ENCODE assay signal across 32 mouse cellular contexts in the genomic region with DNA sequence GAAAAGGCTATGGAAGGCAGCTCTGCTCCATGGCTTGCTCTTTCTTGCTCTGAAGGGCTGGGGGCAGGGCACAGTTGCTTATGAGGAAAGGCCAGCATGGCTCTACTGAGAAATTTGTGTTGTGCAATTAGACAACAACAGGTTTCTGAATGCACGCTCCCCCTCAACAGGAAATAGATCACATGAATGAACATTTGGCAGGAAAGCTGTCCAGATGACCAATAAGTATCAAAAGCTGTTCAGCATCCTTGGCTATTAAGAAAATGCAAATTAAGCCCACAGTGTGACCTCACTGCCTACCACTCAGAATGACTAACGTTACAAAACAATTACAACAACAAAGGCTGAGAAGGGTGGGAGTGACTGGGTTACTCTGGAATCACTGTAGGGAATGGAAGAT.
DNase-seq lines count a peak whose midpoint lies in the region; ATAC-seq and TF ChIP-seq lines count a peak whose summit lies in the region.
"Had no signal": no experiment of that assay in that cellular context is flagged by ENCODE, and none has a peak within 500 bp of the region (broad histone marks: within the 10 kb centered on the region; RNA-seq: fewer than 3 reads in every experiment).

No protein-coding gene starts in this region.

- no peak overlapping the region for H3K9ac ChIP-seq in forebrain, embryonic 15.5 days (replicated peaks)
- H3K9ac ChIP-seq: embryonic facial prominence, embryonic 13.5 days; heart, embryonic 15.5 days; hindbrain, embryonic 13.5 days; kidney, embryonic 15.5 days; limb, embryonic 15.5 days; liver, embryonic 13.5 days; midbrain, embryonic 15.5 days; neural tube, embryonic 13.5 days; stomach, embryonic 15.5 days had no signal

- H3K9me3 ChIP-seq in forebrain, embryonic 15.5 days, result no peaks in the 10 kb centered on the region
- H3K9me3 ChIP-seq: embryonic facial prominence, embryonic 13.5 days; heart, embryonic 10.5 days; heart, embryonic 15.5 days; hindbrain, embryonic 13.5 days; kidney, embryonic 15.5 days; limb, embryonic 10.5 days; limb, embryonic 15.5 days; liver, embryonic 13.5 days; midbrain, embryonic 10.5 days; midbrain, embryonic 15.5 days; neural tube, embryonic 13.5 days; stomach, embryonic 15.5 days had no signal

- intact Hi-C loops in left cerebral cortex, postnatal 4 days (cut with DNase I), result no loop called here

- H3K4me3 ChIP-seq in forebrain, embryonic 15.5 days, result no peak overlapping the region
- H3K4me3 ChIP-seq in lung, adult 2 months (replicated peaks; ENCODE audit: extremely low read depth, low read depth, low read length), result no peak overlapping the region
- H3K4me3 ChIP-seq: embryonic facial prominence, embryonic 13.5 days; heart, embryonic 10.5 days; heart, embryonic 15.5 days; hindbrain, embryonic 13.5 days; kidney, embryonic 15.5 days; limb, embryonic 10.5 days; limb, embryonic 15.5 days; liver, embryonic 13.5 days; midbrain, embryonic 10.5 days; midbrain, embryonic 15.5 days; neural tube, embryonic 13.5 days; stomach, embryonic 15.5 days had no signal

- 0 out of 2 replicates have a peak overlapping the region, but pooled peaks have one; percentile 24 for H3K27ac ChIP-seq in forebrain, embryonic 15.5 days (replicated peaks)
- H3K27ac ChIP-seq: embryonic facial prominence, embryonic 13.5 days; heart, embryonic 10.5 days; heart, embryonic 15.5 days; hindbrain, embryonic 13.5 days; kidney, embryonic 15.5 days; limb, embryonic 10.5 days; limb, embryonic 15.5 days; liver, embryonic 13.5 days; midbrain, embryonic 10.5 days; midbrain, embryonic 15.5 days; neural tube, embryonic 13.5 days; stomach, embryonic 15.5 days had no signal

- ATAC-seq in forebrain, embryonic 15.5 days (replicated peaks), result peak; percentile 78
- ATAC-seq: activated CD4-positive, CD25-positive, alpha-beta regulatory T cell, adult 4 months; midbrain, embryonic 15.5 days had no signal

- no peak for TF ChIP-seq POLR2A in lung, adult 2 months (IDR thresholded peaks at IDR 0.05; ENCODE audit: borderline replicate concordance, extremely low read depth, low read depth, low read length)

- WGBS in forebrain, embryonic 15.5 days, result 9% methylated on average over 2 of the region's 2 CpGs
- 54% methylated on average over 2 of the region's 2 CpGs for WGBS in lung, adult 2 months

- no peaks in the 10 kb centered on the region for H3K27me3 ChIP-seq in forebrain, embryonic 15.5 days
- H3K27me3 ChIP-seq: embryonic facial prominence, embryonic 13.5 days; heart, embryonic 15.5 days; hindbrain, embryonic 13.5 days; kidney, embryonic 15.5 days; limb, embryonic 15.5 days; liver, embryonic 13.5 days; midbrain, embryonic 15.5 days; neural tube, embryonic 13.5 days; stomach, embryonic 15.5 days had no signal

- peaks cover 11% of the 10 kb centered on the region for H3K4me1 ChIP-seq in forebrain, embryonic 15.5 days
- no peaks in the 10 kb centered on the region for H3K4me1 ChIP-seq in lung, adult 2 months (ENCODE audit: control insufficient read depth, insufficient read depth, low read length)
- H3K4me1 ChIP-seq: embryonic facial prominence, embryonic 13.5 days; heart, embryonic 10.5 days; heart, embryonic 15.5 days; limb, embryonic 15.5 days; liver, embryonic 13.5 days; stomach, embryonic 15.5 days had no signal

- no peak for TF ChIP-seq CTCF in lung, adult 2 months (IDR thresholded peaks at IDR 0.05; ENCODE audit: insufficient read depth, low read length)

- H3K4me2 ChIP-seq in forebrain, embryonic 15.5 days (replicated peaks), result no peak overlapping the region
- H3K4me2 ChIP-seq: embryonic facial prominence, embryonic 13.5 days; heart, embryonic 15.5 days; hindbrain, embryonic 13.5 days; kidney, embryonic 15.5 days; limb, embryonic 15.5 days; liver, embryonic 13.5 days; midbrain, embryonic 15.5 days; neural tube, embryonic 13.5 days; stomach, embryonic 15.5 days had no signal

- peak; percentile 20 to 26 for DNase-seq in cerebellum, postnatal 10 days
- DNase-seq in cerebellum, postnatal 25 days, result no peak
- peak; percentile 5 for DNase-seq in left cerebral cortex, postnatal 4 days
- DNase-seq in left cerebral cortex, adult 11 months (ENCODE audit: low spot score), result no peak
- DNase-seq in ZHBTc4 (ENCODE audit: low read depth, low spot score), result peak; percentile 16
- no peak for DNase-seq in lung, adult 2 months
- DNase-seq in lung, postnatal 4 days, result no peak
- DNase-seq: adrenal gland, adult 2 months; cerebellum, adult 11 months; cerebellum, adult 9-10 months; gastrocnemius, postnatal 14 days; kidney, adult 11 months; kidney, postnatal 25 days; liver, embryonic 13.5 days; lung, adult 18-20 months; lung, postnatal 14 days; right cerebral cortex, postnatal 25 days; thymus, postnatal 14 days had no signal

- no peaks in the 10 kb centered on the region for H3K36me3 ChIP-seq in forebrain, embryonic 15.5 days
- H3K36me3 ChIP-seq: embryonic facial prominence, embryonic 13.5 days; G1E; heart, embryonic 10.5 days; heart, embryonic 15.5 days; hindbrain, embryonic 13.5 days; kidney, embryonic 15.5 days; limb, embryonic 10.5 days; limb, embryonic 15.5 days; liver, embryonic 13.5 days; midbrain, embryonic 10.5 days; midbrain, embryonic 15.5 days; neural tube, embryonic 13.5 days; stomach, embryonic 15.5 days had no signal

Comparison
In these comparisons a context has a peak if more than half of its experiments do, and no peak if none do; other contexts are left out.
1. DNase-seq: peak in cerebellum, postnatal 10 days (2 of 2), left cerebral cortex, postnatal 4 days (single experiment) and ZHBTc4 (single experiment); none in cerebellum, postnatal 25 days (0 of 2), left cerebral cortex, adult 11 months (single experiment), lung, adult 2 months (single experiment) and lung, postnatal 4 days (0 of 2).